Mouse (Mus musculus) hindbrain, embryonic 10.5 days (tissue): ENCODE results near the gene Ybx1. TPM values are rescaled to one million over a fixed set of nuclear protein-coding genes. Genes with fewer than 3 reads are reported as not detected.

Source experiments
- DNase-seq: peaks from one replicate; pipeline ENCODE4 v3.0.0-alpha.2; 2017; ENCODE audit warnings: low spot score
- H3K27ac ChIP-seq: fragments of 300-500 bp; sonication (generic); 2 replicates; pipeline ENCODE4 v1.5.1; 2016; ENCODE audit warnings: mild to moderate bottlenecking, moderate library complexity
- H3K27me3 ChIP-seq: fragments of 300-500 bp; sonication (generic); 2 replicates; pipeline ENCODE4 v1.6.1; 2016; ENCODE audit warnings: mild to moderate bottlenecking; ENCODE audit not compliant: poor library complexity, insufficient read depth, severe bottlenecking
- H3K36me3 ChIP-seq: fragments of 300-500 bp; sonication (generic); 2 replicates; pipeline ENCODE4 v1.6.1; 2016; ENCODE audit warnings: mild to moderate bottlenecking, moderate library complexity
- H3K4me1 ChIP-seq: fragments of 300-500 bp; sonication (generic); replicated peaks from 2 replicates; pipeline ENCODE4 v1.6.1; 2016; ENCODE audit warnings: mild to moderate bottlenecking
- H3K4me3 ChIP-seq: fragments of 300-500 bp; sonication (generic); 2 replicates; pipeline ENCODE4 v1.5.1; 2016; ENCODE audit warnings: mild to moderate bottlenecking, moderate library complexity
- H3K9me3 ChIP-seq: fragments of 300-500 bp; sonication (generic); 2 replicates; pipeline ENCODE4 v1.6.1; 2016; ENCODE audit warnings: mild to moderate bottlenecking, moderate library complexity
- WGBS: fragments of 180-500 bp; shearing (Covaris S2); methylation state at CpG from one replicate; pipeline ENCODE4 v1.1.7; 2016; 5-methylcytosine and 5-hydroxymethylcytosine counted together
- polyA plus RNA-seq: library from polyadenylated mRNA; unstranded; fragments of >200 nt; fragmentation: Nextera tagmentation; extraction: Ambion mirVana; gene quantifications from 2 replicates; pipeline ENCODE4 v1.2.1, GENCODE M21; 2016

Gene Ybx1
- polyA plus RNA-seq, 1 experiment from 2014 or later = 1,002 TPM

DNA sequence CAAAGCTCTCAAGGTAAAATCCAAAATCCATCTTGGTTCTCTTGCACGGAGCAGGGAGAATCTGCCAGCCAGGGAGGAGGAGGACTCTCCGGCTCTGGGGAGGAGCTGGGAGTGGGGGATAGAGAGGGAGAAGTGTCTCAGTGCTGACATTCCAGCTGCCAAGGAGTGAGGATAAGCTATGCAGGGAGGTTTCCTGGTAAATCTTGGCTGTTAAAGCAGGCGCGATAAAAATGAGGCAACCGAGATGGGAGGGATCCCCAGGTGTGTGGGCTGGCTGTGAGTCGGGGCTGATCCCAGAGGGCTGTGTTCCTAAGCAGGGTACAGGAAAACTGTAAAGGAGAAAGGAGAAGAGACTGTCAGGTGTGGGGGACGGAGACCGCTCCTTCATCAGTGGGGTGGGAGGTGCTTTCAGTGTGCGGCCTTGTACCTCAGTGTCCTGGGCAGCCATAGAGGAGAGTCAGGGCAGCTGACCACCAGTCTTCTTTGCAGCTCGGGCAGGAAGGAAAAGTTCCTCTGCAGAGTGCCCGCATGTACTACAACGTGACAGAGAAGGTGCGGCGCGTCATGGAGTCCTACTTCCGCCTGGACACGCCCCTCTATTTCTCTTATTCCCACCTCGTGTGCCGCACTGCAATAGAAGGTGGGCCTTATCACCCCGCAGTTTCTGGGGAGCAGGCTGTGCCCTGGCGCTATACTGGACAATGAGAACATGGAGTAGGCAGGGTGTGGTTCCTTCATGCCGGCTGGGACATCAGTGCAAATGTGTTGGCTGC lies 49.8 kb downstream of the Ybx1 start:
- peaks cover 21% of the 10 kb centered on the region for H3K4me1 ChIP-seq
- WGBS = 83% methylated on average over 22 of the region's 22 CpGs
- H3K27ac ChIP-seq = no peak overlapping the region
- no peak for DNase-seq
- no peak overlapping the region for H3K4me3 ChIP-seq
- no peaks in the 10 kb centered on the region for H3K9me3 ChIP-seq
- peaks cover 74% of the 10 kb centered on the region for H3K36me3 ChIP-seq
- no peaks in the 10 kb centered on the region for H3K27me3 ChIP-seq

DNA sequence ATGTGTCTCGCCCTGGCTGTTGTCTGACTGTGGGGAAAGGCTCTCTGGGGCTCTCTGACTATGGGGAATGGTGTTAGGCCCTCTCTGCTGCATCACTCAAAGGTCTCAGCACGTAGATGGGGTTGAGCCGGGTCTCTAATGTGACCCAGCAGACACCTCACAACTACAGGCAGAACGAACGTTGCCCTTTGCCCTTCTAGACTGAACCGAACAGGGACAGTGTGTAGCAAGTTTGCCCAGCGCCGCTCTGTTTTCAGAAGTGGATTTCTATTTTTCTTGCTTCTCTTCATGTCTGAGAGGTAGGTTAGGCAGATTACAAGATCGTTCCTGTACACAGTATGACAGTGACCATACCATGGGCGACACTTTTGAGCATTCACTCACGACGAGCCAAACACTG lies 51.8 kb downstream of the Ybx1 start:
- 93% methylated on average over 12 of the region's 12 CpGs for WGBS
- H3K4me3 ChIP-seq = no peak overlapping the region
- peaks cover 67% of the 10 kb centered on the region for H3K36me3 ChIP-seq
- H3K9me3 ChIP-seq = no peaks in the 10 kb centered on the region
- no peak overlapping the region for H3K27ac ChIP-seq
- peaks cover 21% of the 10 kb centered on the region for H3K4me1 ChIP-seq
- H3K27me3 ChIP-seq = no peaks in the 10 kb centered on the region
- DNase-seq = no peak

GRCm38 (mm10) chr4:119241664-119242063 lies 52.7 kb downstream of the Ybx1 start:
- Histone ChIP-seq H3K27ac (no peak overlapping the region), H3K9me3 (no peaks in the 10 kb centered on the region), H3K4me1 (peaks cover 12% of the 10 kb centered on the region), H3K27me3 (no peaks in the 10 kb centered on the region), H3K36me3 (peaks cover 67% of the 10 kb centered on the region), H3K4me3 (no peak overlapping the region)
- no peak for DNase-seq
- WGBS = 92% methylated on average over 14 of the region's 14 CpGs

DNA sequence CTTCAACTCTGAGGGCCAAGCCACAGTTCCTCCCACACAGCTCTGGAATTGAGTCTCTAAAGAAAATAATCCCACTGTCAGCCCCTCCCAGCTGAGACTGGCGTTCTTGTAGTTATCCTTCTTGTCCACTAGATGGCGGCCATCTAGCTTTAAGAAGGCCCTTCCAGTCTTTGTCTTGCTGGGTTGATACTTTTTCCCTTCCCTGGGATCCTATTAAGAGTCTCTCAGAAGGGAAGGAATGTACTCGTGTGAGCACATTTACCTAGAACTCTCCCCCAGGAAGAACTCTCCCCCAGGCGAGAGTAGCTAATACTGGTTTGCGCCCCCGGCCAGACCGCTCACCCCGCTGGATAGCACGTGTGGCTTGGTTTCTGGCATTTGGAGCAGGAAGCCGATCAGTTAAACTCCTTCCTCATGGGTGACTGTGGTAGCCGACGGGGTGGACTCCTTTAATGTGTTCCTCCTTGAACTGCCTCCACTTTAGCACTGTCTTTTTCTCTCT lies 55.2 kb downstream of the Ybx1 start:
- no peaks in the 10 kb centered on the region for H3K27me3 ChIP-seq
- H3K4me3 ChIP-seq = no peak overlapping the region
- peak overlapping the region; percentile 85 for H3K27ac ChIP-seq
- 47% methylated on average over 12 of the region's 12 CpGs for WGBS
- peak; percentile 51 for DNase-seq
- peaks cover 48% of the 10 kb centered on the region for H3K36me3 ChIP-seq
- peaks cover 10% of the 10 kb centered on the region for H3K4me1 ChIP-seq
- H3K9me3 ChIP-seq = no peaks in the 10 kb centered on the region

- H3K4me1 ChIP-seq = peaks cover 15% of the 10 kb centered on the region
- no peaks in the 10 kb centered on the region for H3K9me3 ChIP-seq
- H3K27me3 ChIP-seq = no peaks in the 10 kb centered on the region
- peaks cover 42% of the 10 kb centered on the region for H3K36me3 ChIP-seq
- no peak overlapping the region for H3K27ac ChIP-seq
- no peak for DNase-seq
- WGBS = 76% methylated on average over 3 of the region's 3 CpGs
- no peak overlapping the region for H3K4me3 ChIP-seq
Observed at GRCm38 (mm10) chr4:119238661-119239060, 55.7 kb downstream of the Ybx1 start.

GRCm38 (mm10) chr4:119234348-119234747 lies 60.1 kb downstream of the Ybx1 start:
- H3K27ac ChIP-seq = no peak overlapping the region
- WGBS = 80% methylated on average over 3 of the region's 3 CpGs
- no peak for DNase-seq
- no peaks in the 10 kb centered on the region for H3K27me3 ChIP-seq
- H3K36me3 ChIP-seq = peaks cover 14% of the 10 kb centered on the region
- H3K4me1 ChIP-seq = peaks cover 28% of the 10 kb centered on the region
- H3K4me3 ChIP-seq = peak overlapping the region; percentile 86
- H3K9me3 ChIP-seq = no peaks in the 10 kb centered on the region

DNA sequence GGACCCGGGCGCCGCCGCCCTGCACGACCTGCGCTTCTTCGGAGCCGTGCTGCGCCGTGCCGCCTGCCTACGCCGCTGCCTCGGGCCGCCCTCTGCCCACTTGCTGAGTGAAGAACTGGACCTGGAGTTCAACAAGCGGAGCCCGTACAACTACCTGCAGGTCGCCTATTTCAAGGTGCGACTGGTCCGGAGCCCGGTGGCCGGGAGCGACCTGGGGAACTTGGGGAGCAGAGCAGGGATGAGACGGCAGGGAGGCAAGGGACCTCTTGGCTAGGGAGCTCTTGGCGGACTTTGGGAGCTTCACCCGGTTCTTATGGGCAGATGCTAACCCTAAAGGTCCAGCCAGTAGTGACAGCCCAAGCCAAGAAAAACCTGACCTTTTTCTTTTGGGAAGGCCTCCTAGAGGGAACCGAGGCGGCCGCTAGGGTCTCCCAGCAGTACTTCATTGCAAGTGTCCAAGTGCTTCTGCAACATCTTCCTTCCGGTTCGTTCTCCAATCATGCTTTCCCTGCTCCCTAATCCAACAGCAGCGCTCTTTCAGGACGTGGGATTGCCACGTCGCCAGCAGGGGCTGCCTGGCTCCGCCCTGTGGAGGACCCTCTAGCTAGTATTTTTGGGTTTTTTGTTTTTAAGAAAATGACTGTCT lies 61.0 kb downstream of the Ybx1 start:
- no peaks in the 10 kb centered on the region for H3K9me3 ChIP-seq

GRCm38 (mm10) chr4:119232410-119233255 lies 61.8 kb downstream of the Ybx1 start, which contains the start of the genes AU022252 and P3h1:
TSS of gene AU022252 (minus strand) at chr4:119232712.
TSS of gene P3h1 (plus strand) at chr4:119232915.
- Histone ChIP-seq H3K4me1 (peaks cover 26% of the 10 kb centered on the region), H3K36me3 (peaks cover 25% of the 10 kb centered on the region), H3K27ac (peak within 1 kb of the TSS; percentile 88), H3K9me3 (no peaks in the 10 kb centered on the region), H3K4me3 (peak within 1 kb of the TSS; percentile 86), H3K27me3 (no peaks in the 10 kb centered on the region)
- peak; percentile 98 for DNase-seq
- under 1% methylated on average over 71 of the region's 71 CpGs for WGBS

More for the DNA sequence above, 61.0 kb downstream of the Ybx1 start:
- DNase-seq = peak; percentile 73
- H3K27ac ChIP-seq = peak overlapping the region; percentile 88
- H3K36me3 ChIP-seq = peaks cover 18% of the 10 kb centered on the region
- H3K4me1 ChIP-seq = peaks cover 26% of the 10 kb centered on the region
- no peaks in the 10 kb centered on the region for H3K27me3 ChIP-seq
- peak overlapping the region; percentile 86 for H3K4me3 ChIP-seq
- under 1% methylated on average over 36 of the region's 36 CpGs for WGBS

Other genes starting within 250 kb of the Ybx1 start
- 153 and 228 TPM in 2 replicates for gene Slc2a1, start 185.9 kb downstream of the Ybx1 start, polyA plus RNA-seq
- gene Zfp691, start 120.4 kb downstream of the Ybx1 start, polyA plus RNA-seq = 10.0 and 11.0 TPM in 2 replicates
- 7.0 and 12.1 TPM in 2 replicates for gene Ermap, start 104.6 kb downstream of the Ybx1 start, polyA plus RNA-seq
- 149 and 182 TPM in 2 replicates for gene Svbp, start 99.3 kb downstream of the Ybx1 start, polyA plus RNA-seq
- 0.25 TPM in 1 of 2 replicates, not detected in the other for gene Tmem269, start 76.4 kb downstream of the Ybx1 start, polyA plus RNA-seq
- 42.0 and 43.5 TPM in 2 replicates for gene AU022252, start 61.9 kb downstream of the Ybx1 start, polyA plus RNA-seq
- 16.1 and 18.2 TPM in 2 replicates for gene P3h1, start 61.7 kb downstream of the Ybx1 start, polyA plus RNA-seq
- gene Cldn19, start 39.2 kb downstream of the Ybx1 start, polyA plus RNA-seq = 0.34 TPM in 1 of 2 replicates, not detected in the other
- gene Ppih, start 25.9 kb upstream of the Ybx1 start, polyA plus RNA-seq = 124 and 139 TPM in 2 replicates
- 6.6 and 11.0 TPM in 2 replicates for gene Ccdc30, start 120.9 kb upstream of the Ybx1 start, polyA plus RNA-seq
- 25.6 and 29.7 TPM in 2 replicates for gene Ppcs, start 127.8 kb upstream of the Ybx1 start, polyA plus RNA-seq
- 0.15 and 0.60 TPM in 2 replicates for gene Zmynd12, start 128.2 kb upstream of the Ybx1 start, polyA plus RNA-seq
- gene Rimkla, start 198.0 kb upstream of the Ybx1 start, polyA plus RNA-seq = 3.6 and 4.6 TPM in 2 replicates
- 17.7 and 19.5 TPM in 2 replicates for gene Foxj3, start 242.4 kb upstream of the Ybx1 start, polyA plus RNA-seq
- gene Frg2f1, start 244.9 kb upstream of the Ybx1 start, polyA plus RNA-seq = 1.9 and 2.1 TPM in 2 replicates